Mouse (Mus musculus): ENCODE measurements at regions not wholly inside any gene's neighbourhood (a gene's known extent, or its start where the extent isn't known, plus 50 kb on each side); places are given as distances from the start of the nearest gene placed in this dataset.

GRCm38 (mm10) chr1:96278046-96278576 lies 593.9 kb downstream of the Slco4c1 start:
- no peak for DNase-seq (ENCODE audit: low spot score)

- no peak for DNase-seq (ENCODE audit: low spot score)
These were observed 595.3 kb downstream of the Slco4c1 start for GRCm38 (mm10) chr1:96276646-96277045.
